Mouse (Mus musculus) common myeloid progenitor, adult 5-6 weeks (primary cell): Measurements from ENCODE around the gene Pld6. TPM values are rescaled to one million over a fixed set of nuclear protein-coding genes. Genes with fewer than 3 reads are reported as not detected.
"Not testable (repeated sequence)": the region's sequence is repeated elsewhere in the genome, so short reads cannot be mapped to it uniquely, and the experiment has no call there.

Source experiments
- ATAC-seq: replicated peaks from 2 replicates; pipeline ENCODE4 v1.8.0; 2016; ENCODE audit warnings: low read depth, mild to moderate bottlenecking, moderate TSS enrichment, inconsistent platforms; ENCODE audit not compliant: poor library complexity, severe bottlenecking
- total RNA-seq: library from RNA; stranded (forward); fragments of 200-1000, 187-1606 nt; gene quantifications from 2 replicates; pipeline ENCODE4 v1.2.3, GENCODE M21; 2017

Pld6 gene
- total RNA-seq, 1 experiment from 2014 or later = 2.6 TPM

DNA sequence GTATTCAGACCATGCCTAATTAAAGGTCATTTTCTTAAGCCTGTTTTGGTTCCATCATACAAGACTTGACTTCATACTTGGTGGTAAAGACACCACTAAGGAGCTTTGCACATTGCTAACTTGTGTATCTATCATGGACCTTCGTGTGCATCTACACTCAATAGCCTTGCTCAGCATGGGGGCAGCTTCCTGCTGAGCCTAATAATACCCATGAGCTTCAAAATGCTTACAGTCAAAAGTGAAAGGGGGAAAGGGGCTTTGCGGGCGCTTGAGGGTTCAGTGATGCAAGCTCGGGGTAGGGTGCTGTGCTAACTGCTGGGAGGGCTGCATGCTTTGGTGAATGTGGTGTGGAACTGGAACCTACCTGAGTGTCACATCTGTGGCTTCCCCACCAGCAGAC is 31.1 kb downstream of the Pld6 start:
- no peak for ATAC-seq

DNA sequence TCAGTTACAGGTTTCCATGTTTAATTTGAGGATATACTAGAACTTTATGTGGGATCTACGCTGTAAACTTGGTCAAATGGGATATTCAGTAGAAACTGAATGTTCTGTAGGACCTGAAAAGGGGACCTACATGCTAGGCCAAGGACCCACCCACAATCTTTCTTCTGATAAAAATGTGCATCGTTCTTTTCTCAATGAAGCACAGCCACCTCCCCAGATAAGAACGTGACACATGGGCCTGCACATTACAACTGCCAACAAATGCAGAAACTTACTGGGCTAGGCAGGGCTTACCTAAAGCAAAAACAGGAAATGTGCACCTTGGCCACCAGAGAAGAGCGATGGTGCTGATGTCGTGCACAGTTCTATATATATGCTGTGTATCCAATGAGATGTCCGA is 32.9 kb downstream of the Pld6 start:
- no peak for ATAC-seq

- ATAC-seq = no peak
Observed at GRCm38 (mm10) chr11:59749050-59749449, 38.4 kb downstream of the Pld6 start.

- ATAC-seq = peak; percentile 70
Observed at GRCm38 (mm10) chr11:59746614-59747013, 40.8 kb downstream of the Pld6 start.

- ATAC-seq = peak; percentile 43; the same call in 1 of the 2 replicates
Observed at GRCm38 (mm10) chr11:59745851-59746250, 41.6 kb downstream of the Pld6 start.

DNA sequence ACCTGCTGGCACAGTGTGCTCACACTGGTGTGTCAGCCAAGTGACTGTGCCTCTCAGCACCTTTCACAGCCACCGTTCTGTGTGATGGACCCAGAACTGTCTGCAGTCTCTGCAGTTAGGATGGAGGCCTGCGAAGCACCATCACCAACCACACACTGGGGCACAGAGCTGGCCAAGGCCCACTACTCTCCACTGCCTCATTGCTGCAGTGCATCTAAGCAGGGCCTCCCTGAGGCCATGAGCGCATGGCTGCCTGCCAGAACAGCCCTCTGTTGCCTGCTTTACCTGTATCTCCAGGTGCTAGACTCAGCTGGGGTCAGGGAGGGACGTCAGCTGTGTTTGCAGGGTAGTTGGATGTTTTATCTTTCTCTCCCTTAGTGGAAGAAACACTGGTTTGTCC is 43.1 kb downstream of the Pld6 start:
- no peak for ATAC-seq

GRCm38 (mm10) chr11:59743712-59744111 is 43.7 kb downstream of the Pld6 start:
- ATAC-seq = no peak

DNA sequence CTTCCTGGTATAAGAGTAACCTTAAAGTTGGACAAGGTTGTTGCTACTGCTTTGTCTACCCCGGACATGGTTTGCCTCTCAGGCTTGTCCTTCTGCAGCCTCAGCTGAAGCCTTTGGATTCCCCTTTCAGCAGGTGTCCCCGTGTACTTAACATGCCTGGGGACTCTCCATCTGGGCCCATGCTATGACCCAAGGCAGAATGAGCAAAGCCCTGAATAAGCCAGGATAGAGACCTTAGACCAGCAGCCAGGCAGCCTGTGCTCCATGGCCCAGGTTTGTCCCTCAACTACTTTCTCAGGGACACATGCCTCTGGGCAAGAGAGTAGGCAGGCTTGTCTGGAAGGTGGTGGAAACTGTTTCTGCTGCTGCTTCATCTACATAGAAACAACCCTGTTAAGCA is 44.1 kb downstream of the Pld6 start:
- ATAC-seq = no peak

DNA sequence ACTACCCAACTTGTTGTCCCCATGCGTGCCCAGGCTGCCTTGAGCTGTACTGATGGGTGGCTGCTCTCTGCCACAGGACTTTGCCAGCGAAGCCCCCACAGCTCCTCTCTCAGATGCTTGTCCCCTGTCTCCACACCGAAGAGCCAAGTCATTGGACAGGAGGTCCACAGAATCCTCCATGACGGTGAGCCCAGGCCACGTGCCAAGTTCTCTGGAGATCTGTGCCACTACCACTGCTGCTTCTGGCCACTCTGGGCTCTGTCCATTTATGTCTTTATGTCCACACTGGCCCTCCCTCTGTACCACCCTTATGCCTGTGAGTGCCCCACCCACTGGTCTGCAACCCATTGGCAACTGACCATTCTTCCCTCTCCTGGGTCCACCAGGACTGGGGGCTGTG is 45.5 kb downstream of the Pld6 start:
- no peak for ATAC-seq

- peak; percentile 79 for ATAC-seq
Observed at GRCm38 (mm10) chr11:59739996-59740395, 47.4 kb downstream of the Pld6 start.

DNA sequence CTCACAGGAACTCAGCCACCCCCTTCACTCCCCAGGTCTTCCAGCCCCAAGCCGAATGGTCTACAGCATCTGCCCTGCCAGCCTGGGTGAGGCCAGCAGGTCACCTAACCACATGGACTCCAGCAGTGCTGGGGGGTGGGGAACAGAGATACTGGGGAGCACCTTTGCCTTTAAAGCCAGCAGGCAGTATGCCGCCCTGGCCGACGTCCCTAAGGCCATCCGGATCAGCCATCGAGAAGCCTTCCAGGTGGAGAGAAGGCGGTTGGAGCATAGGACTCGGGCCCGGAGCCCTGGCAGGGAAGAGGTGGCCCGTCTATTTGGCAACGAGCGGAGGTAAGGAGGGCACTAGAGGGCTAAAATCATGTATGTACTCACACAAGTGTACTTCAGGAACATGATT is 50.2 kb downstream of the Pld6 start:
- no peak for ATAC-seq

- ATAC-seq = not testable (repeated sequence)
Observed at GRCm38 (mm10) chr11:59735938-59736337, 51.5 kb downstream of the Pld6 start.

GRCm38 (mm10) chr11:59734335-59734734 is 53.1 kb downstream of the Pld6 start:
- ATAC-seq = no peak

Other genes starting within 250 kb of the Pld6 start
- 2.8 and 7.3 TPM in 2 replicates for gene Nlrp3, start 246.1 kb downstream of the Pld6 start, total RNA-seq
- not detected in 2 replicates for gene Olfr222, start 211.4 kb downstream of the Pld6 start, total RNA-seq
- not detected in 2 replicates for gene Olfr223, start 194.4 kb downstream of the Pld6 start, total RNA-seq
- 88.3 and 101 TPM in 2 replicates for gene Mprip, start 126.3 kb downstream of the Pld6 start, total RNA-seq
- gene Flcn, start 22.4 kb upstream of the Pld6 start, total RNA-seq = 18.0 and 18.4 TPM in 2 replicates
- 17.2 and 20.0 TPM in 2 replicates for gene Nt5m, start 51.8 kb upstream of the Pld6 start, total RNA-seq
- 202 and 227 TPM in 2 replicates for gene Cops3, start 52.2 kb upstream of the Pld6 start, total RNA-seq
- 28.1 and 29.6 TPM in 2 replicates for gene Med9, start 160.6 kb upstream of the Pld6 start, total RNA-seq
- 0.91 and 1.2 TPM in 2 replicates for gene Rasd1, start 177.3 kb upstream of the Pld6 start, total RNA-seq